Mouse (Mus musculus): ENCODE results near the gene Idh2.

GRCm38 (mm10) chr7:80103335-80103734 is 11.9 kb downstream of the Idh2 start:
- TF ChIP-seq CTCF (IDR thresholded peaks at IDR 0.05; ENCODE audit: low read depth) (no peak), EP300 (IDR thresholded peaks at IDR 0.05; ENCODE audit: low read depth) (no peak)

Data from liver, postnatal 0 days (tissue).